Mouse (Mus musculus) liver, embryonic 13.5 days (tissue): Measurements from ENCODE around the gene Nfkbib. TPM values are rescaled to one million over a fixed set of nuclear protein-coding genes. Genes with fewer than 3 reads are reported as not detected.
A peak's percentile ranks its signal among the peaks of the same experiment; 100 is the strongest.

Experiments used
- ATAC-seq: fragments of 200-750 bp; cut with Nextera tagmentation; 2 replicates; pipeline ENCODE4 v1.8.0; 2017; ENCODE audit warnings: low read depth, mild to moderate bottlenecking, moderate number of reproducible peaks, moderate library complexity
- DNase-seq: peaks from one replicate; pipeline ENCODE4 v3.0.0; 2022
- H3K27ac ChIP-seq: fragments of 300-500 bp; sonication (generic); 2 replicates; pipeline ENCODE4 v1.5.1; 2015; ENCODE audit warnings: moderate library complexity, mild to moderate bottlenecking, inconsistent platforms
- H3K27me3 ChIP-seq: fragments of 300-500 bp; sonication (generic); 2 replicates; pipeline ENCODE4 v1.6.1; 2015; ENCODE audit warnings: mild to moderate bottlenecking, inconsistent platforms
- H3K36me3 ChIP-seq: fragments of 300-500 bp; sonication (generic); 2 replicates; pipeline ENCODE4 v1.6.1; 2015; ENCODE audit warnings: mild to moderate bottlenecking, inconsistent platforms
- H3K4me1 ChIP-seq: fragments of 300-500 bp; sonication (generic); replicated peaks from 2 replicates; pipeline ENCODE4 v1.6.1; 2015; ENCODE audit warnings: inconsistent platforms
- H3K4me2 ChIP-seq: fragments of 300-500 bp; sonication (generic); 2 replicates; pipeline ENCODE4 v1.6.1; 2015; ENCODE audit warnings: inconsistent platforms, mild to moderate bottlenecking, moderate library complexity
- H3K4me3 ChIP-seq: fragments of 300-500 bp; sonication (generic); replicated peaks from 2 replicates; pipeline ENCODE4 v1.5.1; 2015; ENCODE audit warnings: mild to moderate bottlenecking, inconsistent platforms
- H3K9ac ChIP-seq: fragments of 300-500 bp; sonication (generic); 2 replicates; pipeline ENCODE4 v1.6.1; 2015; ENCODE audit warnings: mild to moderate bottlenecking, inconsistent platforms
- H3K9me3 ChIP-seq: fragments of 300-500 bp; sonication (generic); replicated peaks from 2 replicates; pipeline ENCODE4 v1.6.1; 2016; ENCODE audit warnings: inconsistent platforms
- WGBS: fragments of 180-500 bp; shearing (Covaris S2); methylation state at CpG from one replicate; pipeline ENCODE4 v1.1.7; 2015; ENCODE audit not compliant: insufficient replicate concordance; 5-methylcytosine and 5-hydroxymethylcytosine counted together
- polyA plus RNA-seq: library from polyadenylated mRNA; unstranded; fragments of >200 nt; fragmentation: Nextera tagmentation; extraction: Ambion mirVana; gene quantifications from 2 replicates; pipeline ENCODE4 v1.2.1, GENCODE M21; 2015

Gene Nfkbib
- polyA plus RNA-seq, 1 experiment from 2014 or later: 37.1 TPM

GRCm38 (mm10) chr7:28733211-28733610 is 34.1 kb downstream of the Nfkbib start:
- H3K4me2 ChIP-seq: peak overlapping the region; percentile 85
- H3K9me3 ChIP-seq: 0 out of 2 replicates have a peak, but pooled peaks cover 4% of the 10 kb centered on the region
- 18% methylated on average over 11 of the region's 11 CpGs for WGBS
- 0 out of 2 replicates have a peak, but pooled peaks have one; percentile 1 for ATAC-seq
- no peak overlapping the region for H3K27ac ChIP-seq
- H3K36me3 ChIP-seq: peaks cover 7% of the 10 kb centered on the region
- peaks cover 12% of the 10 kb centered on the region for H3K27me3 ChIP-seq
- peak overlapping the region; percentile 59 for H3K4me3 ChIP-seq
- DNase-seq: no peak
- peaks cover 19% of the 10 kb centered on the region for H3K4me1 ChIP-seq
- peak overlapping the region; percentile 51; the same call in 1 of the 2 replicates for H3K9ac ChIP-seq

- 5% methylated on average over 58 of the region's 58 CpGs for WGBS
- peak overlapping the region; percentile 51 for H3K9ac ChIP-seq
Measured at GRCm38 (mm10) chr7:28732341-28733142, 34.8 kb downstream of the Nfkbib start.

GRCm38 (mm10) chr7:28727649-28728340 is 39.5 kb downstream of the Nfkbib start:
- ATAC-seq: no peak
- Histone ChIP-seq H3K9ac (no peak overlapping the region), H3K4me3 (no peak overlapping the region), H3K4me1 (peaks cover 10% of the 10 kb centered on the region), H3K9me3 (0 out of 2 replicates have a peak, but pooled peaks cover 4% of the 10 kb centered on the region), H3K27me3 (peaks cover 12% of the 10 kb centered on the region), H3K4me2 (no peak overlapping the region), H3K36me3 (no peaks in the 10 kb centered on the region), H3K27ac (no peak overlapping the region)
- DNase-seq: no peak
- 56% methylated on average over 10 of the region's 10 CpGs for WGBS

More at GRCm38 (mm10) chr7:28732341-28733142, 34.8 kb downstream of the Nfkbib start:
- Histone ChIP-seq H3K9me3 (0 out of 2 replicates have a peak, but pooled peaks cover 4% of the 10 kb centered on the region), H3K27ac (no peak overlapping the region), H3K4me3 (peak overlapping the region; percentile 59), H3K4me1 (peaks cover 19% of the 10 kb centered on the region), H3K36me3 (peaks cover under 1% of the 10 kb centered on the region; the same call in 1 of the 2 replicates), H3K27me3 (peaks cover 12% of the 10 kb centered on the region), H3K4me2 (peak overlapping the region; percentile 85)
- DNase-seq (peak; percentile 84), ATAC-seq (peak; percentile 91)

- 9% methylated on average over 14 of the region's 14 CpGs for WGBS
- ATAC-seq: no peak
Measured at GRCm38 (mm10) chr7:28726600-28726999, 40.7 kb downstream of the Nfkbib start.

GRCm38 (mm10) chr7:28724613-28725012 is 42.7 kb downstream of the Nfkbib start:
- WGBS: 73% methylated on average over 2 of the region's 2 CpGs
- Histone ChIP-seq H3K9me3 (no peaks in the 10 kb centered on the region), H3K9ac (no peak overlapping the region), H3K4me1 (no peaks in the 10 kb centered on the region), H3K27me3 (no peaks in the 10 kb centered on the region), H3K27ac (no peak overlapping the region), H3K4me3 (no peak overlapping the region), H3K4me2 (no peak overlapping the region), H3K36me3 (no peaks in the 10 kb centered on the region)
- ATAC-seq (no peak), DNase-seq (no peak)

More at GRCm38 (mm10) chr7:28726600-28726999, 40.7 kb downstream of the Nfkbib start:
- H3K27ac ChIP-seq: no peak overlapping the region
- H3K9ac ChIP-seq: no peak overlapping the region
- DNase-seq: peak; percentile 32
- H3K4me3 ChIP-seq: no peak overlapping the region
- no peak overlapping the region for H3K4me2 ChIP-seq
- 0 out of 2 replicates have a peak, but pooled peaks cover 4% of the 10 kb centered on the region for H3K9me3 ChIP-seq
- H3K36me3 ChIP-seq: no peaks in the 10 kb centered on the region
- peaks cover 1% of the 10 kb centered on the region for H3K27me3 ChIP-seq
- H3K4me1 ChIP-seq: no peaks in the 10 kb centered on the region

- 80% methylated on average over 7 of the region's 7 CpGs for WGBS
- no peak overlapping the region for H3K27ac ChIP-seq
- H3K27me3 ChIP-seq: 0 out of 2 replicates have a peak, but pooled peaks cover 3% of the 10 kb centered on the region
- H3K4me1 ChIP-seq: 0 out of 2 replicates have a peak, but pooled peaks cover 4% of the 10 kb centered on the region
- DNase-seq (no peak), ATAC-seq (no peak)
- no peak overlapping the region for H3K9ac ChIP-seq
- no peaks in the 10 kb centered on the region for H3K36me3 ChIP-seq
- no peak overlapping the region for H3K4me2 ChIP-seq
- H3K9me3 ChIP-seq: no peaks in the 10 kb centered on the region
- no peak overlapping the region for H3K4me3 ChIP-seq
Measured at GRCm38 (mm10) chr7:28722079-28722478, 45.2 kb downstream of the Nfkbib start.

GRCm38 (mm10) chr7:28720753-28721537 is 46.4 kb downstream of the Nfkbib start:
- H3K9me3 ChIP-seq: no peaks in the 10 kb centered on the region
- peaks cover 10% of the 10 kb centered on the region; the same call in 1 of the 2 replicates for H3K27me3 ChIP-seq
- no peak overlapping the region for H3K4me2 ChIP-seq
- no peak overlapping the region for H3K4me3 ChIP-seq
- H3K4me1 ChIP-seq: peaks cover 8% of the 10 kb centered on the region; the same call in 1 of the 2 replicates
- H3K27ac ChIP-seq: no peak overlapping the region
- DNase-seq: no peak
- no peaks in the 10 kb centered on the region for H3K36me3 ChIP-seq
- no peak overlapping the region for H3K9ac ChIP-seq
- 63% methylated on average over 3 of the region's 3 CpGs for whole genome bisulfite sequencing
- no peak for ATAC-seq

GRCm38 (mm10) chr7:28719650-28720049 is 47.7 kb downstream of the Nfkbib start:
- H3K27me3 ChIP-seq: peaks cover 13% of the 10 kb centered on the region; the same call in 1 of the 2 replicates
- H3K4me3 ChIP-seq: no peak overlapping the region
- H3K9ac ChIP-seq: no peak overlapping the region
- no peak for ATAC-seq
- H3K36me3 ChIP-seq: no peaks in the 10 kb centered on the region
- no peaks in the 10 kb centered on the region for H3K9me3 ChIP-seq
- no peak overlapping the region for H3K4me2 ChIP-seq
- no peak for DNase-seq
- WGBS: 58% methylated on average over 2 of the region's 2 CpGs
- no peak overlapping the region for H3K27ac ChIP-seq
- H3K4me1 ChIP-seq: peaks cover 8% of the 10 kb centered on the region; the same call in 1 of the 2 replicates

- Histone ChIP-seq H3K4me3 (no peak overlapping the region), H3K27ac (no peak overlapping the region), H3K27me3 (peaks cover 13% of the 10 kb centered on the region; the same call in 1 of the 2 replicates), H3K9me3 (no peaks in the 10 kb centered on the region), H3K9ac (no peak overlapping the region), H3K36me3 (no peaks in the 10 kb centered on the region), H3K4me1 (peaks cover 8% of the 10 kb centered on the region; the same call in 1 of the 2 replicates), H3K4me2 (no peak overlapping the region)
- no peak for ATAC-seq
- DNase-seq: no peak
- WGBS: 49% methylated on average over 4 of the region's 4 CpGs
Measured at GRCm38 (mm10) chr7:28719159-28719558, 48.2 kb downstream of the Nfkbib start.

- H3K4me2 ChIP-seq: no peak overlapping the region
- DNase-seq: no peak
- peaks cover 8% of the 10 kb centered on the region; the same call in 1 of the 2 replicates for H3K4me1 ChIP-seq
- H3K9me3 ChIP-seq: no peaks in the 10 kb centered on the region
- WGBS: 71% methylated on average over 10 of the region's 10 CpGs
- ATAC-seq: no peak
- peaks cover 13% of the 10 kb centered on the region; the same call in 1 of the 2 replicates for H3K27me3 ChIP-seq
- H3K4me3 ChIP-seq: no peak overlapping the region
- H3K36me3 ChIP-seq: no peaks in the 10 kb centered on the region
- H3K27ac ChIP-seq: no peak overlapping the region
- no peak overlapping the region for H3K9ac ChIP-seq
Measured at GRCm38 (mm10) chr7:28717726-28718125, 49.6 kb downstream of the Nfkbib start.
